Mouse (Mus musculus) bone marrow macrophage, adult 2 months (primary cell): ENCODE measurements around the gene Msrb3.

Experiments
- CTCF ChIP-seq: IDR thresholded peaks from 2 replicates; pipeline ENCODE4 v1.5.1; 2012; ENCODE audit warnings: low read depth, mild to moderate bottlenecking, low read length, moderate library complexity
- POLR2A ChIP-seq: IDR thresholded peaks from 2 replicates; pipeline ENCODE4 v1.6.1; 2012; ENCODE audit warnings: mild to moderate bottlenecking, low read depth, low read length, borderline replicate concordance

DNA sequence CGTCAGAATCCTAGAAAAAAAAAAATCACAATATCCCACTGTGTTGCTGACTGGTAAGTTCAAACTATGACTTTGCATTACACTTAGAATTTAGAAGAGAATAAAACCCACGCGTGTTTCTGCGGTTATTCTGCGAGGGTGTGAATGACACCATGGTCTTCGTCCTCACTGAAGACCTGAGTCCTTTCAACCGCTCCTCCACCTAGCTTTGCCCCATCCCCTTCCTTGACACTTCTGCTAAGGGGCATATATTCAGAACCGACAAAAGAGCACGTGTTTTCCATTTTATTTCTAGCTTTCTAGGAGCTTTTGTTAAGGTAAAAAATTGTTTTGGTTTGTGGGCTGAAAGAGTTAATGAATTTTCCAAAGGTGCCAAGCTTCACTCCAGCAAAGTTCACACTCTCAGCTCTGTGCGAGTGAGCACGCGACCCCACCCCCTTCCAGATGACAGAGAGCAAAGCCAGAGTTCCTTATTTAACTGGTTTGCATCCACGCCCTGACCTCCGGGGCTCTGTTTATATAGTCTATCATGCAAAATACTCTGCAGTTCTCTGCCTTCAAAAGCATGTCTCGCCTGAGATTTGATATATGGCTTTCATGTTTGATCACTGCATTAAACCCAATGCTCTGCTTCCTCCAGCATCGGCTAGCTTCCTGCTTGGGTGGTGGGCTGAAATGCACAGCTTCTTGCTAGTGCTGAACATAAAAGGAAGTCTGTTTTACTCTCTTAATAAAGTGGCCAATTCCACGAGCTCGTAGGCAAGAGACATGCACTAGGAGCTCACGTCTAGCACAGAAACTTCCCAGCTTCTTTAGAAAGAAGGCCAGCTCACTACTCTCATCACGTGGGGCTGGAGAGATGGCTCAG, 77.2 kb downstream of the Msrb3 start:
- TF ChIP-seq CTCF (no peak), POLR2A (no peak)
